Mouse (Mus musculus): ENCODE data around the gene Gm5447. TPM values are rescaled to one million over a fixed set of nuclear protein-coding genes. Genes with fewer than 3 reads are reported as not detected.

Gene Gm5447
- total RNA-seq, 2 experiments from 2014 or later, result not detected

DNA sequence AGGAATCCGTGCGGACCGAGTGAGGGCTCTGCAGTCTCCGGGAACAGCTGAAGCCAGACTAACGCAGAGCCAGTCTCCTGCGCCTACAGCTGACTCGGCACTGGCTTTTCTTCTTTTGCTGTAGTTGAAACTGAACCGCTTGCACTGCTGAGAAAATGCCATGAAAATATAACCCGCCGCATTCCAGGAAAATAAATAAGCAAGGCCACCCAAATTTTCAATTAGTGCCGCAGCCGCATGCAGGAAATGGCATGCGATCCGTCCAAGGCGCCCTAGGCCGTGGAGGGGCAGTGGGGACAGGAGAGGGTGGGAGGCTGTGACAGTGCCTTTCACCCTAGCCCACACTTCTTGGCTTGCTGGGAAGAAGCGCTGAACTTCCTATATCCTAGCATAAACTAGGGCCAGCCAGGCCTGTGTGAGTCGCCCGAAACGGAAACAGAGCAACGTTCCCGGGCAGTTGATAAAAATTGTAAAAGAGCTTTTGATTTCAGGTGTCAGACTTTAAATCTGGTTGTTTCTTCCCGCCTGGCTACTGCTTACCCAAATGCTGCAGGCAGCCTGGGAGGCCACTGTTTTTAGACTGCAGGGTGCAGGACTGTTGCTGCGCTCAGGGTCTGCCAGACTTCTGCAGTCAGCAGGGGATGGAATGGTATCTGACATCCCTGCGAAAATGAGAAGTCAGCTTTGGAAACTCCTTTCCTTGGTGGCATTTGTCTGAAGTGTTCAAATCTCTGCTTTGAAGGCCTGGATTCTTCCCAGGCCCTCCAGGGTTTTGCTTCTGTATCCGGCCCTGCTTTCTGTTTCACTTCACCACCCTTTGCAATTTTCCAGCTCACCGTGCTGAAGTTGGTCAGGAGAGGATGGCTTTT, 11.8 kb downstream of the Gm5447 start:
- intact Hi-C loops (cut with DNase I), result loop anchor here (5.0 kb wide), 1 partner anchor 631 kb away; no protein-coding TSS in a partner anchor
- peak; percentile 42 to 55 for DNase-seq (ENCODE audit: low spot score in 2 of 2)

DNA sequence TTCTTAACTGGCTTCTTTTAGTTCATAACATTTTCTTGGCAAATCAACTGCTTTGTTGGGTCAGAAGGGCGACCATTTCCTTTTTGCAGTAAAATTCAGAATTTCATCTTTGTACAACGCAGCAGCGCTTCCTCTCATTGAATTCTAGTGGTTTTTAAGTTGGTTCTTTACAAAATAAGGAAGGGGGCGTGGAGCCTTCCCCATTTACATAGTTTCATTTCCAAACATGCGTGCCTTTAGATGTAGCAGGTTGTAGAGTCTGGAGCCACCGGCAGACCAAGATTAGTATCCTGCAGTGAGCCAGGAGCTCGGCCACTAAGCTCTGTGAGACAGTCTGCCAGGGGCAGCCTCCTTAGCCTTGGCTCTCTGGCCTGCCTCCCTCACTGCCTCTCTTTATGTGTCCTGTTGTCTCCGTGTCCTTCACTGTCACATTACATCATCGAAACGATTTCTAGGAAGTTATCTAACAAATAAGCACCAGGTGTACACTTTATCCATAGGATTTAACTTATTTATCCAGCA, 13.0 kb downstream of the Gm5447 start:
- no peak for DNase-seq (ENCODE audit: low spot score in 2 of 2)

DNA sequence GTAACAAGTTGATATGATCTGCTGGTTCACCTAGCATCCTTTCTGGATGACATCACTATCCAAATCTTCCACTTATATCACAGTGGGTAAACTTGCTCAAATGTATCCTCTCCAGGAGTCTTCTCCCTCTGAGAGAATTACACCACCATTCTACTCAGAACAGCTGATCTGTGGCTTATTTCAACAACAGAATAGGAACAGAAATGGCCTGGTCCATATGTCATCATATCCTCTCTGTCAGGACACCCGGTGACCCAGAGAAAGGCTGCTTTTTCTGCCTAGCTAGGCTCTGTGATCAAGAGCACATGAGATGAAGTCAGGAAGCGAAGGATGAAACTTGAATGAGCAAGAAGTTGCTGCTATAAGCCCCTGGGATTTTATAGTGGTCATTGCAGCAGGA, 13.7 kb downstream of the Gm5447 start:
- no peak for DNase-seq (ENCODE audit: low spot score in 2 of 2)
- intact Hi-C loops (cut with DNase I), result loop anchor here (5.0 kb wide), 1 partner anchor 630 kb away; no protein-coding TSS in a partner anchor

More for the DNA sequence above, 13.0 kb downstream of the Gm5447 start:
- intact Hi-C loops (cut with DNase I), result loop anchor here (5.0 kb wide), 1 partner anchor 630 kb away; no protein-coding TSS in a partner anchor

DNA sequence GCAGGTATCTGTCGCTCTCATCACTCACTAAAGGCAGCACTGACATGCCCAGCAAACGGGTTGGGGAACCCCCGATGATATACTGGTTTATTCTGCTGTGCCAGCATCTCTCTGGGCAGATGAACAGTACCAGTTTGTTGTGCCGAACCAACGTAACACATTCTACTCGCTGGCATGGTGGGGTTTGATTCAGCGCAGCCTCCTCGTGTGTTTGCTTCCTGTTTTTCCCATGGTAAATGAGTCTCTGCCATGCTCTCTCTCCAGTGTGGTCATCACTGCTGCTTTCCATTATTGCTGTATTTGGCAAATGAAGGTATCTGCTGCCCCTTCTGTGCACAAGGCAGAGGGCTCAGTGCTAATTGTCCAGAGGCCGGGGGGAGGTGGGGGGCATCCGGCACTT, 15.7 kb downstream of the Gm5447 start:
- no peak for DNase-seq (ENCODE audit: low spot score in 2 of 2)
- intact Hi-C loops (cut with DNase I), result loop anchor here (5.0 to 10.0 kb wide), 2 partner anchors 425 to 628 kb away; no protein-coding TSS in a partner anchor

DNA sequence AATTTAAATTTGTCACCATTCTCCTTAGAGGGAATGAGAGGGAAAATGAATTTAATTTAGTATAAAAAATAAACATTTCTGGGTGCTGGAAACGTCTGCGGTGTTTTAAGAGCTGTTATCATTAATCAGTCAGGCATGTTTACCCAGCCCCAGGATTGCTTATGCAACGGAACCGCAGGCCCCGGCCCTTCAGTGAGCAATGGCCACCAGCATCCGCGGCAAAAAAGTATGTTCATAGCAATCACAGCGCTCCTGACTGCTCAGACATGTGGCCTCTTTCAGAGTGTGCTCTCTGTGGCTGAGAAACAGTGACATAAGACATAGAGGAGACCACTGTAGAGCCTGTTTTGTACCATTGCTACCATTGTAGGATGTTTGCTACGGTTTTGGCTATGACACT, 16.2 kb downstream of the Gm5447 start:
- intact Hi-C loops (cut with DNase I), result loop anchor here (10.0 kb wide), 1 partner anchor 425 kb away; no protein-coding TSS in a partner anchor
- no peak for DNase-seq (ENCODE audit: low spot score in 2 of 2)

DNA sequence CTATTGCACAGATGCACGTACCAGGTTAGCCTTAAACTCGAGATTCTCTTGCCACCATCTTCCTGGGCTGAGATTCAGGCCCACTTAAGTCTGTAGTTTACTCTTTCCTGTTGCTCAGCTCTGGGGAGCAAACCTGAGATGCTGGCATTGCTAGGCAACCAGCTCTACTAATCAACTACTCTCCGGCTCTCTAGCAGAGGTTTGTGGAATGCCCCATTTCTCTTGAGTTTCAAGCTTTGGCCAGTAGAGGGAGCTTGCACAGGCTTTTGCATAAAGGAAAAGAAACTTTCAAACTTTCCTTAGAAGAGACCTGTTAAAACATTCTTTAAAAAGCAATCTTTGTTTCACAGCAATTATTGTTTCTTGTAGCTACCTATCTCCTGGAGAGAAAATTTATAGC, 19.8 kb downstream of the Gm5447 start:
- intact Hi-C loops (cut with DNase I), result loop anchor here (10.0 kb wide), 1 partner anchor 429 kb away; no protein-coding TSS in a partner anchor
- DNase-seq (ENCODE audit: low spot score in 2 of 2), result peak; percentile 69 to 86

DNA sequence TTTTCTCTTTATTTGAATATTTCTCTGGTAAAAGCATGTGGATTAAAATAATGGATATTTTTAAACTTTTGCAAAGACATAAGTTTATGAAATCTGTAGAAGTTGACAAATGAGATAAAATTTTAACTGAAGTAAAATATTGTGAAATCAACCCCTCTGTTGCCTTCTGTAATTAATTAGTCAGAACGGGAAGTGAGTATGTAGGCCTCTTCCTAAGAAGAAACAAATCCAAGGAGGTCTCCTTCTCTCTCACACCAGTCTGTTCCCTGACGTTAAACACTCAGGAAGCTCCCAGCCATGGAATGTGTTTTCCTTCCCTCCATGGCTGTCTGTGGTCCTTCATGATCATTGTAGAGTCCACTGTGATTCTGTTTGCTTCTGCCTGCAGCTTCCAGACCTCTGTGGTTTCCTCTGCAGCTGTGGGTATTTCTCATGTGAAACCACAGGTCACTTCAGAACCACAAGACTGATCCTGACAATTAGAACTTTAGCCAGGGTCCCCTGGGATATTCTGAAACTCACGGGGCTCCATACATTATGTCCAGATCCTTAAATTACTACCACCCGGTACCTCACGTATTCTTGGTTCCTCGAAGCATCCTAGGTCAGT, 20.4 kb downstream of the Gm5447 start:
- intact Hi-C loops (cut with DNase I), result loop anchor here (10.0 kb wide), 1 partner anchor 430 kb away; no protein-coding TSS in a partner anchor
- DNase-seq (ENCODE audit: low spot score in 2 of 2), result no peak

DNA sequence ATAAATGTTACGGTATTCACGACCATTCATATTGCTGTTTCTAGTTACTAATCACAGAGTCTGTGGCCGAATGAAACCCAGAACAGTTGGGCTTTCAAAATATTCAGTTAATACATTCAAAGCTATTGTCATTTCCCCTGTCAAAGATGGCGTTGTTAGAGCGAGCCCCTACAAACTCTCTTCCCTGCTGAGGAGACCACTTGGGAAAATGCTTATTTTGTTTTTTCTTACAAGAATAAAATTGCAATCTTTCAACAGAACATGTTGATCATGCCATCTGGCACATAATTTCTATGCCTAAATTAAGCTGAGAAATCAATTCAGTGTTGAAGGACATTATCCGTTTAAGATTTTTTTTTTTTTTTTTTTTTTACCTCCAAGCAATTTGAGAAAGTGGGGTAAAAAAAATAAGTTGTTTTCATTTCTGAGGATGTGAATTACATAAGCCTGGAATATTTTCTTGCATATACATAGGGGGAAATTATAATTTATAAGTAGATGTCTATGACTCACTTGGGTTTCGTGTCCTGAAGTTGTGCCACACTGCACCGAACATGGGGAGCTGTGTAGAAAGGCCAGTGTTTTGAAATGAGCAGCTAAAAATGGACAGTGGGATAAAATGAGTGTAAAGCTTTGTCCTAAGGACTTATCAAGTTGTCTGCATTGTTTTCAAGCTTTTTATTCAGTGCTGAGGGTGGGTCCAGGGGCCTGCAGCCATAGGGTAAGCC, 23.7 kb downstream of the Gm5447 start:
- DNase-seq (ENCODE audit: low spot score in 2 of 2), result peak in 1 of 2 experiments; percentile 49
- intact Hi-C loops (cut with DNase I), result loop anchor here (5.0 to 10.0 kb wide), 2 partner anchors 80 to 433 kb away; no protein-coding TSS in a partner anchor

DNA sequence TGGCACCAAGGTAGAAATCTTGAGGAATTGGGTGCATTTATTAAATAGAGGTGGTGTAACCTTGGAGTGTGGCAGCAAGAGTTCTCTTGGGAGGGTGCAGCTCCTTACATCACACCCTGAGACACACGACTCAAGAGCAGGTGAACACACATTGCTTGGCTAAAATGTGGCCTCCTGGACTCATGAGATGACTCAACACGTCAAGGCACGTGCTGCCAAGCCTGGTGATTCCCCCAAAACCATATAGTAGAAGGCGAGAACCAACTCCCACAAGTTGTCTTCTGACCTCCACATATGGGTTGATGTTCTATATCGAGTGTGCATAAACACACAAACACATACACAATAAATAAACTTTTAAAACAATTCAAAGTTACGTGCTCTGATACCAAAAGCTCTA, 25.8 kb downstream of the Gm5447 start:
- intact Hi-C loops (cut with DNase I), result loop anchor here (5.0 to 10.0 kb wide), 2 partner anchors 78 to 435 kb away; no protein-coding TSS in a partner anchor
- DNase-seq (ENCODE audit: low spot score in 2 of 2), result no peak

DNA sequence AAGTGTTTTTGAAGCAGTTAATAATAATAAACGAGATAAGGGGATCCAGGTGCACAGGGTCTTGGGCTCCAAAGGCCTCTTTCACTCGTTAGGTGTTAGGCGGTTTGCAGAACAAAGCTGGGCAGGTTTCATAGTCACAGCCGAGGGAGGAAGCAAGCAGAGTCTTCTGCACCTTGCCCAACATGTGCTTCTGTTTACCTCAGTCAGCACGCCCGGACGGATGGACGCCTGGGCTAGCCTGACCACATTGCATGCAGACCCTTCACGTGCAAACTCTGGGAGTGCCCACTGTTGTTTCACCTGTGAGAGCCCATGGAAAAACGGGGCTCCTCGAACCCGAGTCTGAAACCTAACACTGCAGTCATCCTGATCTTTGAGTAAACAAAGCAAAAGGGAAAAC, 30.5 kb downstream of the Gm5447 start:
- intact Hi-C loops (cut with DNase I), result no loop called here
- no peak for DNase-seq (ENCODE audit: low spot score in 2 of 2)

DNA sequence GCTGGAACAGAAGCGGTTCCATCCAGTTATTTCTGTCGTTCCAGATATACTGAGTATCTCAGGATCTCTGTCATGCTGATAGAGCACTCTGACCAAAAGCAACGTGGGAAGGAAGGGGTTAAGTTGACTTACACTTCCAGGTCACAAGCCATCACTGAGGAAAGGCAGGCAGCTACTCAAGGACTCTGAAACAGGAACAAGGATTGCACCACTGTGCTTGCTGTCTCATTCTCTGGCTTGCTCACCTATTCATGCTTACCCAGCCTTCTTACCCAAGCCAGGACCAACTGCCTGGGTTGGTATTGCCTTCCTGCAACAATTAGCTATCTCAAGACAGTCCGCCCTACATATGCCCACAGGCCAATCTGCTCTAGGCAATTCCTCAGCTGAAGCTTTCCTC, 31.0 kb downstream of the Gm5447 start:
- intact Hi-C loops (cut with DNase I), result no loop called here
- DNase-seq (ENCODE audit: low spot score in 2 of 2), result no peak

DNA sequence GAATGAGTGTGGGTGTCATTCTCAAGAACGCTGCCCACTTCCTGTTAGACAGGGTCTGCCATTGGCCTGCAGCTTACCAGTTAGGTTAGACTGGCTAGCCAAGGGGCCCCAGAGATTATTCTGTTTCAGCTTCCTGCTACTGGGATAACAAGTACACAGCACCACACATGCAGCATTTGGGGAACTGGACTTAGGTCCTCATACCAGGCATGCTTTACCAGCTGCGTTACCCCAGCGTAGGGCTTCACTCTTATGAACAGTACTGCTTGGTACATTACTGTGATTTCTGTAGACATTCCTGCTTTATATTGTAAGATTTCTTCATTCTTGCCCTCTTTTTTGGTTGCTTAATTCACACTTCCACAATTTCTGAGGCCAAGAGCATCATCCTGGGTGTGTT, 43.5 kb downstream of the Gm5447 start:
- intact Hi-C loops (cut with DNase I), result no loop called here
- DNase-seq (ENCODE audit: low spot score in 2 of 2), result no peak

DNA sequence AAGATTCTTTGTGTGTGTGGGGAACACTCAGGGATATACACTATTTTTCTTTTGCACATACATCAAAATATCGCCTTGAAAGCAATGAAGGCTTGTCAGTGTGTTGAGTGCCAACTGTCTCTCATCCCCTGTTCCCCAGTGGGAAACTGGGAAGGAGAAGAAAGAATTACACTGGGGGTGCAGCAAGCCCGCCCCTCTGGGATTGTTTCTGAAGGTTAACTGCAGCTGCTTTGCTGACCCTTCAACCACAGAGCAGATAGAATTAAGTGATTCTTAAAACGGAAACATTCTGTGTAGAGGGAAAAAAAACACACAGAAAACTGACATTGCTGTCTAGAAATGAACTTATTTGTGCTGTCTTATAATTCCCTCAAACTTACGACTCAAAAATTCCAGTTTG, 47.5 kb downstream of the Gm5447 start:
- DNase-seq (ENCODE audit: low spot score in 2 of 2), result no peak
- intact Hi-C loops (cut with DNase I), result no loop called here

DNA sequence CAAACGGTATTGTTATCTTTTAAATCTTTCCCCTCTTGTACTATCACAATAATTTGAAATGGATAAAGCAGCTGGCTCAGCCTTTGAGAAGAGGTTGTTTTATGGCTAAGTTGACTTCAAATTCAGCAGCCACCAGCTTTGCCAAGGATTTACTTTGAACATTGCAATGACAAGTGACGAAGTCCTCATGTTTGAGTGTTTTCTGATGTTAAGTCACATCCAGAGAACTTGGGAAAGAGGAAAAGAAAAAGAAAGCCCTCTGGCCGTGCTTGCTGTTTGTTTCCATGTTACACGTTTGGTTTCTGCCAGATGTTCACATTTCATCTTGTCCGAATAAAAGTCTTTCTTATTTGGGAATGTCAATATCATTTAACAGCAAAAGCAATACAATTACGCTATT, 47.9 kb downstream of the Gm5447 start:
- DNase-seq (ENCODE audit: low spot score in 2 of 2), result no peak
- intact Hi-C loops (cut with DNase I), result no loop called here

DNA sequence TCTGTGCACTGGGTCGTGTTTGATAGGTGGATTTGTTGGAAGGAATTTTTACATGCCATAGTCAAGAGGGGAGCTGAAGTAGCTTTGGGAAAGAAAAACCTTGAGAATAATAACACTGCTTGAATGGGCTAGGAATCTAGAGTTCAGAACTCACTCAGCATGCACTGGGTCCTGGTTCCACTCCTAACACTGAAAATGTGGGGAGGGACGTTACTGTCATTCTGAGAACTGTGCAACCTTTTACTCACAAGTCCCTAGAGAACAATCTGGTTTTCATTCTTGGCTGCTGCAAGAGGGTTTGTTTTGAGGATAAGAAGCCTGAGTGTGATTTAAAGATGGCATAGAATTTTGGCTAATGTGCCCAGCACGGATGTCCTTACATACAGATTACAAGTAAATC, 49.7 kb downstream of the Gm5447 start:
- intact Hi-C loops (cut with DNase I), result no loop called here
- no peak for DNase-seq (ENCODE audit: low spot score in 2 of 2)

Other genes with a start within 250 kb of the Gm5447 start
- under 1 TPM; 0.11 to 0.28 TPM for gene Irf4, start 225.0 kb upstream of the Gm5447 start, total RNA-seq (2021)
- under 1 TPM; 0.27 to 0.71 TPM for gene Hus1b, start 26.4 kb upstream of the Gm5447 start, total RNA-seq (2021)
- 10 to 100 TPM; 39.5 to 40.6 TPM for gene Exoc2, start 111 bp upstream of the Gm5447 start, total RNA-seq (2021)